Mouse (Mus musculus): ENCODE data around the gene Adap1. TPM values are rescaled to one million over a fixed set of nuclear protein-coding genes. Genes with fewer than 3 reads are reported as not detected.

Adap1 gene
- polyA plus RNA-seq, 1 experiment, result 163 TPM

DNA sequence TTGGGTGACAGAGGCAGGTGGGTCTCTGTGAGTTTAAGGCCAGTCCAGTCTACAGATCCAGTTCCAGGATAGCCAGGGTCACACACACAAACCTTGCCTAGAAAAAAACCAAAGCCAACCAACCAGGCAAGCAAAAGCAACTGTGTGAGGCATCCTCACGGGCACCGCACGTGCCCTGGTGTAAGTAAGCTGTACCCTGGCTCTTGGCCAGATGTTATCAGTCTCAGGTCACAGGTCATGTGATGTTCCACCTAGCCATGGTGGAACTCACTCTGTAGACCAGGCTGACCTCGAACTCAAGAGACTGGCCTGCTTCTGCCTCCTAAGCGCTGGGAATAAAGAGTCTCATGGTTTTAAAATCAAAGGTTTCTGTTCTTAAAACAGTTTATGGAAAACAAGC lies 33.8 kb upstream of the Adap1 start:
- Histone ChIP-seq H3K4me3 (replicated peaks; ENCODE audit: insufficient read depth, low read depth, low read length) (no peak overlapping the region), H3K27ac (ENCODE audit: insufficient read depth, low read length) (no peak overlapping the region), H3K4me1 (ENCODE audit: control insufficient read depth, insufficient read depth, low read length) (peaks cover 17% of the 10 kb centered on the region), H3K27me3 (ENCODE audit: control insufficient read depth, insufficient read depth, low read length) (no peaks in the 10 kb centered on the region)
- no peak for TF ChIP-seq POLR2A (IDR thresholded peaks at IDR 0.05; ENCODE audit: borderline replicate concordance, insufficient read depth, low read length)
- no peak for TF ChIP-seq CTCF (IDR thresholded peaks at IDR 0.05; ENCODE audit: borderline replicate concordance, insufficient read depth, low read depth, low read length)
- DNase-seq, result no peak
- WGBS, result 83% methylated on average over 5 of the region's 5 CpGs

DNA sequence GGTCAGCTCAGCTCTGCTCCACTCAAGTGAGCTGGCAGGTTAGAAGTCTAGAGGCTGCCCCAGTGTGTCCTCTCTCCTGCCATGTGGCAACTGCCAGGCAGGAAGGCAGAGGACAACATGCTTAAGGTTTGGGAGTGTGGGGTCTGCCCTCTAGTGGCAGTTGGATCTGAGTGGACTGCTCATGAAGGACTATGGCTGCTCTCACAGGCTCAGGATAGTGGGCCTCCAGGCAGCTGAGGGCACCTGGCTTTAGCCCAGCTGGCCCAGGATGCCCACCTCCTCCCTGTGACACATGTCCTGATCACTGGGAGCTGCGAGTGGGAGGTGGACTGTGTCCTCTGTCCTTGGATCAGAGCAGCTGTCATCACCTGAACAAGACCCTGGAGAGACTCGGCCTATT lies 33.2 kb upstream of the Adap1 start:
- DNase-seq, result peak; percentile 50 to 60
- Histone ChIP-seq H3K27ac (ENCODE audit: insufficient read depth, low read length) (no peak overlapping the region), H3K4me1 (ENCODE audit: control insufficient read depth, insufficient read depth, low read length) (peaks cover 14% of the 10 kb centered on the region), H3K27me3 (ENCODE audit: control insufficient read depth, insufficient read depth, low read length) (no peaks in the 10 kb centered on the region), H3K4me3 (replicated peaks; ENCODE audit: insufficient read depth, low read depth, low read length) (no peak overlapping the region)
- TF ChIP-seq POLR2A (IDR thresholded peaks at IDR 0.05; ENCODE audit: borderline replicate concordance, insufficient read depth, low read length) (no peak), CTCF (IDR thresholded peaks at IDR 0.05; ENCODE audit: borderline replicate concordance, insufficient read depth, low read depth, low read length) (peak; percentile 79; the same call in 1 of the 2 replicates)
- WGBS, result 24% methylated on average over 2 of the region's 2 CpGs

DNA sequence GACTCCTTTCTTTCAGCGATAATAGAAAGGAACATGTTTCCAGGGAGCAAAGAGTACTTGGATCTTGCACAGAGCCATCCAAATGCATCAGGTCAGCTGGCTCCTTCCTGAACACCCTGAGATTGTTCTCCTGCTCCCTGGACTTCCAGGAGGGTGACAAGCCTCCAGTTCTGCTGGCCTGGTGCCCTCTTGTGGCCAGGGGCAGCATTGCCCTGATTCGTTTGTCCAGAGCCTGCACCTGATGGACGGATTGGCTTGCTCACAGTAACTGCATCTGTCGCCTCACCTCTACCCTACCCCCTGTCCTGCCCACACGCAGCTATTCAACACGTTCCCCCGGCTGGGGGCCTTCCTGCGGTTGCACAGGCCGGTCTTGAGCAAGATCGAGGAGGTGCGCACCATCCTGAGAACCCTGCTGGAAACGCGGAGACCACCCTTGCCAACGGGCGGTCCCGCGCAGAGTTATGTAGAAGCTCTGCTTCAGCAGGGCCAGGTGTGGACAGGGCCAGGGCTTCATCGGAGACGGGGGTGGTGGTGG lies 29.9 kb upstream of the Adap1 start:
- WGBS, result 33% methylated on average over 19 of the region's 19 CpGs
- no peak overlapping the region for H3K4me3 ChIP-seq (replicated peaks; ENCODE audit: insufficient read depth, low read depth, low read length)
- H3K27ac ChIP-seq (ENCODE audit: insufficient read depth, low read length), result no peak overlapping the region

DNA sequence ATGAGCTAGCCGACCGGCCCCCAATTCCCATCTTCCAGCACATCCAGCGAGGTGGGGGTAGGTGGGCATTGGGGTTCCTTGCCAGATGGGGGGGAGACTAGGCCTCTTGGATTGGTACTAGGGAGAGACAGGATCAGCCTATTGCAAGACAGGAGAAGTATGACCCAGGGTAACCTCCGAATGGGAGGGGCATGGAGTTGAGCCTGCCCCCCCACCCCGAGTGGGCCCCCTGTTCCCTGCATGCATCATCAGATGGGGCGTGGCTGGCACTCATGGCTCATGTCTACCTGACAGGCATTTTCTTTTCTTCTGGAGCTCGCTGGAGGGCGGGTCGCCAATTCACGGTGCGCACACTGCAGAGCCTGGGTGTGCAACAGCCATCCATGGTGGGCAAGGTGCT lies 28.5 kb upstream of the Adap1 start:
- Histone ChIP-seq H3K4me1 (ENCODE audit: control insufficient read depth, insufficient read depth, low read length) (peaks cover 14% of the 10 kb centered on the region), H3K4me3 (replicated peaks; ENCODE audit: insufficient read depth, low read depth, low read length) (no peak overlapping the region), H3K27ac (ENCODE audit: insufficient read depth, low read length) (no peak overlapping the region), H3K27me3 (ENCODE audit: control insufficient read depth, insufficient read depth, low read length) (no peaks in the 10 kb centered on the region)
- TF ChIP-seq POLR2A (IDR thresholded peaks at IDR 0.05; ENCODE audit: borderline replicate concordance, insufficient read depth, low read length), result no peak
- TF ChIP-seq CTCF (IDR thresholded peaks at IDR 0.05; ENCODE audit: borderline replicate concordance, insufficient read depth, low read depth, low read length), result no peak
- no peak for DNase-seq
- 89% methylated on average over 11 of the region's 11 CpGs for WGBS

More for the DNA sequence above, 29.9 kb upstream of the Adap1 start:
- H3K4me1 ChIP-seq (ENCODE audit: control insufficient read depth, insufficient read depth, low read length), result peaks cover 14% of the 10 kb centered on the region
- no peaks in the 10 kb centered on the region for H3K27me3 ChIP-seq (ENCODE audit: control insufficient read depth, insufficient read depth, low read length)
- peak; percentile 84 to 90 for DNase-seq
- peak; percentile 99 for TF ChIP-seq CTCF (IDR thresholded peaks at IDR 0.05; ENCODE audit: borderline replicate concordance, insufficient read depth, low read depth, low read length)
- TF ChIP-seq POLR2A (IDR thresholded peaks at IDR 0.05; ENCODE audit: borderline replicate concordance, insufficient read depth, low read length), result no peak

DNA sequence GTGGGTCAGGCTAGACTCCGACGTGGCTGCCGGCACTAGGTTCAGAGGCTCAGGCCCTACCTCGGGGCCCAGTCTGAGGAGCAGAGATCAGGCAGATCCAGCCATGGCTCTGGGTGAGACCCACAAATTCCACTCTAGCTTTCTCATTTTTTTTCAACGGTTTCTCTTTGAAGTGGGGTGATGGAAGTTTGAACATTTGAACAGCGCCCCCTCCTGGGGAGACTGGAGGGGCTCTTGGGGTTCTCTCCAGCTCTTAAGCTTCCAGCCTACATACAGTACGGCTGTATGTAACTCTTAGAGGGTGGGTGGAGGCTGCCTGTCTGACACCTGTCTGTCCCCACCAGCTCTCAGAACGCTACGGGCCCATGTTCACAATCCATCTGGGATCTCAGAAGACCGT lies 28.1 kb upstream of the Adap1 start:
- 62% methylated on average over 10 of the region's 10 CpGs for WGBS

DNA sequence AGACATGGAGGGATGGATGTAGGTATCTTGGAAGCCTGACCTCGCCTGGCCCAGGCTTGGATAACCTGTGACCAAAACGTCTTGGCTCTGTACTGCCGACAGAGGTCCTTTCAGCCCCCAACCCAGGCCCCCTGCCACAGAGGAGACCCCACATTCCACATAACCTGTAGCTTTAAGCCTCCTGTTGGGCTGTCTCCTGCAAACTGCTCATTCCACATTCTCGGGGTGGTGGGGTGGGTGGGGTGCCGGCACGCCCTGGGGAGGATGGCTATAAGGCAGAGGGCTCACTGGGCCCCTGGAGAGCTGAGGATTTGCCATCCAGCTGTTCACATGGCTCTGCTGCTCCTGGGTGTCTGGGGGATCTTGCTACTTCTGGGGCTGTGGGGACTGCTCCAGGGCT lies 26.9 kb upstream of the Adap1 start, which contains the start of gene Cyp2w1:
TSS of gene Cyp2w1 (plus strand) at position 301 of the 400 bp plus-strand sequence.
- no peak within 1 kb of the TSS for H3K4me3 ChIP-seq (replicated peaks; ENCODE audit: insufficient read depth, low read depth, low read length)
- DNase-seq, result no peak
- TF ChIP-seq CTCF (IDR thresholded peaks at IDR 0.05; ENCODE audit: borderline replicate concordance, insufficient read depth, low read depth, low read length) (no peak), POLR2A (IDR thresholded peaks at IDR 0.05; ENCODE audit: borderline replicate concordance, insufficient read depth, low read length) (no peak)
- H3K27ac ChIP-seq (ENCODE audit: insufficient read depth, low read length), result no peak within 1 kb of the TSS
- no peaks in the 10 kb centered on the region for H3K27me3 ChIP-seq (ENCODE audit: control insufficient read depth, insufficient read depth, low read length)
- WGBS, result 61% methylated on average over 6 of the region's 6 CpGs
- H3K4me1 ChIP-seq (ENCODE audit: control insufficient read depth, insufficient read depth, low read length), result peaks cover 6% of the 10 kb centered on the region

More for the DNA sequence above, 28.1 kb upstream of the Adap1 start:
- TF ChIP-seq POLR2A (IDR thresholded peaks at IDR 0.05; ENCODE audit: borderline replicate concordance, insufficient read depth, low read length) (no peak), CTCF (IDR thresholded peaks at IDR 0.05; ENCODE audit: borderline replicate concordance, insufficient read depth, low read depth, low read length) (no peak)
- Histone ChIP-seq H3K4me3 (replicated peaks; ENCODE audit: insufficient read depth, low read depth, low read length) (no peak overlapping the region), H3K4me1 (ENCODE audit: control insufficient read depth, insufficient read depth, low read length) (peaks cover 11% of the 10 kb centered on the region), H3K27ac (ENCODE audit: insufficient read depth, low read length) (no peak overlapping the region), H3K27me3 (ENCODE audit: control insufficient read depth, insufficient read depth, low read length) (no peaks in the 10 kb centered on the region)
- DNase-seq, result no peak

DNA sequence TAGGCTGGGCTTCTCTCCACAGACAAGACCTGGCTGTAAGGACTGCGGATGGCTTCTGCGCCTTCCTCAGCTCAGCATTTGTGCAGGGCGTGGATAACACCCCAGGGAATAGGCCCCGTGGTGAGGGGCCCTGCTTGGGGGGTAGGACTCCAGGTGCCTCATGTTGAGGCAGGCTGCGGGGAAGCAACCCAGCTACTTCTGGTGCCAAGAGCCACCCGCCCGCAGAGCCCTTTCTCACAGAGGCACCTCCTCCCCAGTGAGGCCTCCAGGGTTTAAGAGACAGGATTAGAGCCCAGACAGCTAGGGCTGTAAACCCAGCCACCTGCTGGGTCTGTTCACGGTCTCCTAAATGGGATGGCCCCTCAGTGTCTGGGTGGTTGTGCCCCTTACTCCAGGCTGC lies 26.2 kb upstream of the Adap1 start:
- Histone ChIP-seq H3K4me3 (replicated peaks; ENCODE audit: insufficient read depth, low read depth, low read length) (no peak overlapping the region), H3K4me1 (ENCODE audit: control insufficient read depth, insufficient read depth, low read length) (peaks cover 6% of the 10 kb centered on the region), H3K27ac (ENCODE audit: insufficient read depth, low read length) (no peak overlapping the region), H3K27me3 (ENCODE audit: control insufficient read depth, insufficient read depth, low read length) (no peaks in the 10 kb centered on the region)
- 47% methylated on average over 8 of the region's 8 CpGs for WGBS
- no peak for DNase-seq
- TF ChIP-seq CTCF (IDR thresholded peaks at IDR 0.05; ENCODE audit: borderline replicate concordance, insufficient read depth, low read depth, low read length), result no peak
- TF ChIP-seq POLR2A (IDR thresholded peaks at IDR 0.05; ENCODE audit: borderline replicate concordance, insufficient read depth, low read length), result no peak

DNA sequence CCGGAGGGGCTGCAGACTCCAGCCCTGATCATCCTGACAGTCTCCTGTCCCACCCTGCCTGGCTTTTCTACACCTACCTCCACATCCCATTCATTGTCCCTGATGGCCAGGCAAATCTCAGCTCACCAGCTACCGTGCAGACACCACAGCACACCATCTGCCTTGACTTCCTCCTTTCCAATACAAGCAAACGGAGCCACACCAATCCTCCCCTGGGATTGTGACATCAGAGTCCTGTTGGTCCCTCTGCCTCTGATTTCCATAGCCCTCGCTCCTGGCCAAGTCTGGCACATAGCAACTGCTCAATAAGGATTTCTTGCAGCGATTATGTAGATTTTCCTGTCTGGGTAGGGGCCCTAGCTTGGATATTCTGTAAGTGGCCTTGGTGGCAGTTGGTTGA lies 25.7 kb upstream of the Adap1 start, which contains the start of gene Cox19:
TSS of gene Cox19 (minus strand) at position 285 of the 400 bp plus-strand sequence.
- H3K4me1 ChIP-seq (ENCODE audit: control insufficient read depth, insufficient read depth, low read length), result peaks cover 6% of the 10 kb centered on the region; the same call in 1 of the 2 replicates
- no peak within 1 kb of the TSS for H3K4me3 ChIP-seq (replicated peaks; ENCODE audit: insufficient read depth, low read depth, low read length)
- no peak within 1 kb of the TSS for H3K27ac ChIP-seq (ENCODE audit: insufficient read depth, low read length)
- no peaks in the 10 kb centered on the region for H3K27me3 ChIP-seq (ENCODE audit: control insufficient read depth, insufficient read depth, low read length)
- DNase-seq, result no peak
- no peak for TF ChIP-seq POLR2A (IDR thresholded peaks at IDR 0.05; ENCODE audit: borderline replicate concordance, insufficient read depth, low read length)
- no peak for TF ChIP-seq CTCF (IDR thresholded peaks at IDR 0.05; ENCODE audit: borderline replicate concordance, insufficient read depth, low read depth, low read length)
- 30% methylated on average over 5 of the region's 5 CpGs for WGBS
